Comparison of ENCODE assay signal across 11 mouse cellular contexts in genomic region chr5:123408176-123408575, GRCm38 (mm10).
"Had no signal": no experiment of that assay in that cellular context is flagged by ENCODE, and none has a peak within 500 bp of the region (broad histone marks: within the 10 kb centered on the region; RNA-seq: fewer than 3 reads in every experiment).

No protein-coding gene starts in this region.

- DNase-seq: kidney, postnatal 25 days; liver; liver, embryonic 13.5 days; liver, postnatal 0 days; lung, postnatal 14 days; thymus, postnatal 4 days had no signal

- H3K27ac ChIP-seq: left cerebral cortex, adult 2 months; limb, embryonic 12.5 days; liver, embryonic 13.5 days; lung, embryonic 15.5 days; midbrain, embryonic 12.5 days; stomach, postnatal 0 days had no signal

- H3K4me3 ChIP-seq: left cerebral cortex, adult 2 months; limb, embryonic 12.5 days; liver, embryonic 13.5 days; lung, embryonic 15.5 days; midbrain, embryonic 12.5 days had no signal
